Mouse (Mus musculus) limb, embryonic 15.5 days (tissue): Measurements from ENCODE around the gene Tpr. TPM values are rescaled to one million over a fixed set of nuclear protein-coding genes. Genes with fewer than 3 reads are reported as not detected.

Experiments used
- ATAC-seq: fragments of 200-750 bp; cut with Nextera tagmentation; 2 replicates; pipeline ENCODE4 v1.8.0; 2017; ENCODE audit warnings: low read depth, moderate TSS enrichment; ENCODE audit not compliant: insufficient number of reproducible peaks, low FRiP score, low TSS enrichment
- H3K27ac ChIP-seq: fragments of 300-500 bp; sonication (generic); 2 replicates; pipeline ENCODE4 v1.5.1; 2015; ENCODE audit warnings: moderate library complexity, mild to moderate bottlenecking, inconsistent platforms
- H3K27me3 ChIP-seq: fragments of 300-500 bp; sonication (generic); 2 replicates; pipeline ENCODE4 v1.6.1; 2015; ENCODE audit warnings: inconsistent platforms
- H3K36me3 ChIP-seq: fragments of 300-500 bp; sonication (generic); 2 replicates; pipeline ENCODE4 v1.6.1; 2015; ENCODE audit warnings: inconsistent platforms
- H3K4me1 ChIP-seq: fragments of 300-500 bp; sonication (generic); 2 replicates; pipeline ENCODE4 v1.6.1; 2015; ENCODE audit warnings: inconsistent platforms
- H3K4me2 ChIP-seq: fragments of 300-500 bp; sonication (generic); 2 replicates; pipeline ENCODE4 v1.6.1; 2015; ENCODE audit warnings: mild to moderate bottlenecking, inconsistent platforms
- H3K4me3 ChIP-seq: fragments of 300-500 bp; sonication (generic); 2 replicates; pipeline ENCODE4 v1.5.1; 2015; ENCODE audit warnings: mild to moderate bottlenecking, inconsistent platforms
- H3K9ac ChIP-seq: fragments of 300-500 bp; sonication (generic); 2 replicates; pipeline ENCODE4 v1.6.1; 2015; ENCODE audit warnings: inconsistent platforms
- H3K9me3 ChIP-seq: fragments of 300-500 bp; sonication (generic); 2 replicates; pipeline ENCODE4 v1.6.1; 2016; ENCODE audit warnings: inconsistent platforms
- WGBS: fragments of 180-500 bp; shearing (Covaris S2); methylation state at CpG from one replicate; pipeline ENCODE4 v1.1.7; 2015; 5-methylcytosine and 5-hydroxymethylcytosine counted together
- polyA plus RNA-seq: library from polyadenylated mRNA; unstranded; fragments of >200 nt; fragmentation: Nextera tagmentation; extraction: Ambion mirVana; gene quantifications from 2 replicates; pipeline ENCODE4 v1.2.1, GENCODE M21; 2015

Tpr gene
- polyA plus RNA-seq, 1 experiment from 2014 or later = 175 TPM

- no peak for ATAC-seq
- Histone ChIP-seq H3K36me3 (peaks cover 54% of the 10 kb centered on the region), H3K4me2 (no peak overlapping the region), H3K4me1 (no peaks in the 10 kb centered on the region), H3K27me3 (no peaks in the 10 kb centered on the region), H3K27ac (no peak overlapping the region), H3K4me3 (no peak overlapping the region), H3K9ac (no peak overlapping the region), H3K9me3 (no peaks in the 10 kb centered on the region)
- 92% methylated on average over 3 of the region's 3 CpGs for WGBS
These were observed 11.9 kb downstream of the Tpr start for GRCm38 (mm10) chr1:150404555-150404954.

GRCm38 (mm10) chr1:150407285-150407684 is 14.6 kb downstream of the Tpr start:
- Histone ChIP-seq H3K4me3 (no peak overlapping the region), H3K9ac (no peak overlapping the region), H3K27me3 (no peaks in the 10 kb centered on the region), H3K9me3 (no peaks in the 10 kb centered on the region), H3K4me2 (no peak overlapping the region), H3K27ac (no peak overlapping the region), H3K4me1 (no peaks in the 10 kb centered on the region), H3K36me3 (peaks cover 62% of the 10 kb centered on the region)
- whole genome bisulfite sequencing = 81% methylated on average over 9 of the region's 9 CpGs
- ATAC-seq = no peak

DNA sequence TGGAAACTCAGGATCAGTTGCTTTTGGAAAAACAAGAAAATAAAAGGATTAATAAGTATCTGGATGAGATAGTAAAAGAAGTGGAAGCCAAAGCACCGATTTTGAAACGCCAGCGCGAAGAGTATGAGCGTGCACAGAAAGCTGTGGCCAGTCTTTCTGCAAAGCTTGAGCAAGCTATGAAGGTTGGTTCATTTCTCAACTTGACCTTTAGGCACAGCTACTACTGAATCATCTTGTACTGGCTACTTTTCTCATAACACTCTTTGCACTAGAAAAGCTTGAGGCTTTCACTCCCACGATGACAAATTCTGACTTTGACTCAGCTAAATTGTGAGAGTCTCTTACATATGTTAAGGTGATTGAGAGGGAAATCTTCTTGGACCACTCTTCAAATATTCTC is 17.4 kb downstream of the Tpr start:
- Histone ChIP-seq H3K27me3 (no peaks in the 10 kb centered on the region), H3K4me2 (no peak overlapping the region), H3K4me1 (no peaks in the 10 kb centered on the region), H3K9ac (no peak overlapping the region), H3K4me3 (no peak overlapping the region), H3K36me3 (peaks cover 66% of the 10 kb centered on the region), H3K9me3 (no peaks in the 10 kb centered on the region), H3K27ac (no peak overlapping the region)
- 93% methylated on average over 6 of the region's 6 CpGs for WGBS
- no peak for ATAC-seq

DNA sequence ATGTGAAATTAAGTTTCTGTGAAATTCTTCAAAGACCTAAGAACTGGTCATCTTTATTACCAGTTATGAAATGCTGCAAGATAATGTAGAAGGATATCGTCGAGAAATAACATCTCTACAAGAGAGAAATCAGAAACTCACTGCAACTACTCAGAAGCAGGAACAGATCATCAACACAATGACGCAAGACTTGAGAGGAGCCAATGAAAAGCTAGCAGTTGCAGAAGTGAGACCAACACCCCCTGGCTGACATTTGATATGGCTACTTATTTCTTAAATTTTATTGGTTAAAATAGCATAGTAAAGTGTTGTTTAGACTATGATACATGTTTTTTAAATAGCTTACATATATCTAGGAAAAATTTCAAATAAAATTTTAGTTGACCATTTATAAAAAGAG is 23.4 kb downstream of the Tpr start:
- no peak for ATAC-seq
- Histone ChIP-seq H3K9me3 (no peaks in the 10 kb centered on the region), H3K36me3 (peaks cover 69% of the 10 kb centered on the region), H3K4me2 (no peak overlapping the region), H3K4me1 (no peaks in the 10 kb centered on the region), H3K4me3 (no peak overlapping the region), H3K27ac (no peak overlapping the region), H3K9ac (no peak overlapping the region), H3K27me3 (no peaks in the 10 kb centered on the region)
- 94% methylated on average over 3 of the region's 3 CpGs for WGBS

GRCm38 (mm10) chr1:150418426-150418825 is 25.8 kb downstream of the Tpr start:
- WGBS = 95% methylated on average over 4 of the region's 4 CpGs
- no peaks in the 10 kb centered on the region for H3K9me3 ChIP-seq
- no peaks in the 10 kb centered on the region for H3K27me3 ChIP-seq
- peaks cover 72% of the 10 kb centered on the region for H3K36me3 ChIP-seq
- H3K4me3 ChIP-seq = no peak overlapping the region
- H3K4me2 ChIP-seq = no peak overlapping the region
- H3K4me1 ChIP-seq = no peaks in the 10 kb centered on the region
- ATAC-seq = no peak
- H3K27ac ChIP-seq = no peak overlapping the region
- no peak overlapping the region for H3K9ac ChIP-seq

DNA sequence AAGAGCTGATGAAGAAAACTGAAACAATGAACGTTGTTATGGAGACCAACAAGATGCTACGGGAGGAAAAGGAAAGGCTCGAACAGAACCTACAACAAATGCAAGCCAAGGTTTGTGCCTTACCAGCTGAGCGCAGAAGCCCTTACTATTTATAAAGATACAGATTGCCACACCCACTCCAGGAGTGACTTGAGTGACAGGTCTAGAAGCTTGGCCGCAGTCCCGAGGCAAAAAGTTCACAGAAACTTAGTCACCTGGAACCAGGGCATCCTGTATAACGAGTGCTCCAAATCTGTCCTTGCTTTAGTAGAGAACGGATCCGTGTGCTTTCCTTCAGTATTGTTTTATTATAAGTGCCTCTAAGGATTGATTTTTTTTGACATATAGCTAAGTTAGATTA is 33.0 kb downstream of the Tpr start:
- H3K4me2 ChIP-seq = no peak overlapping the region
- H3K9me3 ChIP-seq = no peaks in the 10 kb centered on the region
- H3K27ac ChIP-seq = no peak overlapping the region
- H3K9ac ChIP-seq = no peak overlapping the region
- no peak overlapping the region for H3K4me3 ChIP-seq
- no peaks in the 10 kb centered on the region for H3K4me1 ChIP-seq
- H3K36me3 ChIP-seq = peaks cover 75% of the 10 kb centered on the region
- ATAC-seq = no peak
- no peaks in the 10 kb centered on the region for H3K27me3 ChIP-seq
- 78% methylated on average over 9 of the region's 9 CpGs for WGBS

GRCm38 (mm10) chr1:150426216-150426615 is 33.6 kb downstream of the Tpr start:
- no peak overlapping the region for H3K27ac ChIP-seq
- no peaks in the 10 kb centered on the region for H3K4me1 ChIP-seq

GRCm38 (mm10) chr1:150438641-150439040 is 46.0 kb downstream of the Tpr start:
- 88% methylated on average over 3 of the region's 3 CpGs for WGBS
- ATAC-seq = no peak
- no peak overlapping the region for H3K9ac ChIP-seq
- H3K27me3 ChIP-seq = no peaks in the 10 kb centered on the region
- no peak overlapping the region for H3K4me3 ChIP-seq
- no peaks in the 10 kb centered on the region for H3K4me1 ChIP-seq
- no peaks in the 10 kb centered on the region for H3K9me3 ChIP-seq
- H3K4me2 ChIP-seq = no peak overlapping the region
- peaks cover 67% of the 10 kb centered on the region for H3K36me3 ChIP-seq
- H3K27ac ChIP-seq = no peak overlapping the region

More at GRCm38 (mm10) chr1:150426216-150426615, 33.6 kb downstream of the Tpr start:
- H3K4me2 ChIP-seq = no peak overlapping the region
- peaks cover 78% of the 10 kb centered on the region for H3K36me3 ChIP-seq
- H3K9ac ChIP-seq = no peak overlapping the region
- no peak overlapping the region for H3K4me3 ChIP-seq
- no peaks in the 10 kb centered on the region for H3K9me3 ChIP-seq
- 58% methylated on average over 3 of the region's 3 CpGs for WGBS
- H3K27me3 ChIP-seq = no peaks in the 10 kb centered on the region
- ATAC-seq = no peak

DNA sequence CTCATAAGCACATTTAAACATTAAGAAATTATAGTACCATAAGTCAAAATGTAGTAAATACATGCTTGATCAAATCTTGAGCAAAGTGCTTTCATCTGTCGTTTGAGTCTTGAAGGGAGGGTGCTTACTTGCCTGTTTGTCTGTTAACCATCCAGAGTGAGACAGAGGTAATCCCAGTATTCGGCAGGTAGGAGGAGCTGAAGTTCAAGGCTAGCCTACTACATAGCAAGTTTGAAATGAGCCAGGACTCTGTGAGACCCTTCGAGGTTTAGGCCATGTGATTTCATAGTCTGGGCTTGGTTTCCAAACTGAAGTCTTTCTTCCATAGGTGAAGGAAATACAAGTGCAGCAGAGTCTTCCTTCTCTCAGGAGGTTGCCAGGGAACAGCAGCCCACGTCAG is 49.1 kb downstream of the Tpr start:
- Histone ChIP-seq H3K4me2 (no peak overlapping the region), H3K4me1 (no peaks in the 10 kb centered on the region), H3K9ac (no peak overlapping the region), H3K27me3 (no peaks in the 10 kb centered on the region), H3K9me3 (no peaks in the 10 kb centered on the region), H3K36me3 (peaks cover 68% of the 10 kb centered on the region), H3K4me3 (no peak overlapping the region), H3K27ac (no peak overlapping the region)
- no peak for ATAC-seq
- 57% methylated on average over 4 of the region's 4 CpGs for WGBS

DNA sequence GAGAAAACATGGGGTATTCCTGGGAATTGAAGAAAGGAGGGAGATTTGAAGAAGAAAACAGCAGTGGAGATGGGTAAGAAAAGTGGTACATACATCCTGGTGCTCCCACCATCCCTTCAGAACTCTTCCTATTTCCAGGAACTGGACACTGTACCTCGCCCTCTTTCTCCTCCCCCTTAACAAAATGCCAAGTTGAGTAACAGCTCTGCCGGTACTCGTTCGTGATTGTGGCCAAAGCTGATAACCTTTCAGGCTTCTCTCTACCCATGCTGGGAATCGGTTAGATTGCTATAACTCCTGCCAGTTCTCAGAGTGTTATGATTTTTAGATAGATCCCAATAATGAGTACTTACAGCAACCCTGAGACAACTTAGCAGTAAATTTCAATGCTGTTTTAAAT is 66.3 kb downstream of the Tpr start:
- 81% methylated on average over 5 of the region's 5 CpGs for WGBS
- ATAC-seq = no peak
- Histone ChIP-seq H3K4me1 (no peaks in the 10 kb centered on the region), H3K9ac (no peak overlapping the region), H3K9me3 (no peaks in the 10 kb centered on the region), H3K4me2 (no peak overlapping the region), H3K36me3 (no peaks in the 10 kb centered on the region), H3K27me3 (no peaks in the 10 kb centered on the region), H3K27ac (no peak overlapping the region), H3K4me3 (no peak overlapping the region)

- Histone ChIP-seq H3K4me3 (no peak overlapping the region), H3K4me2 (no peak overlapping the region), H3K9ac (no peak overlapping the region), H3K27ac (no peak overlapping the region), H3K27me3 (no peaks in the 10 kb centered on the region), H3K36me3 (no peaks in the 10 kb centered on the region), H3K9me3 (no peaks in the 10 kb centered on the region), H3K4me1 (no peaks in the 10 kb centered on the region)
- no peak for ATAC-seq
- 69% methylated on average over 3 of the region's 3 CpGs for WGBS
These were observed 67.0 kb downstream of the Tpr start for GRCm38 (mm10) chr1:150459599-150459998.

GRCm38 (mm10) chr1:150460595-150460994 is 68.0 kb downstream of the Tpr start:
- no peaks in the 10 kb centered on the region for H3K9me3 ChIP-seq
- 65% methylated on average over 7 of the region's 7 CpGs for WGBS
- H3K27ac ChIP-seq = no peak overlapping the region
- no peaks in the 10 kb centered on the region for H3K36me3 ChIP-seq
- H3K27me3 ChIP-seq = no peaks in the 10 kb centered on the region
- H3K4me2 ChIP-seq = no peak overlapping the region
- no peak overlapping the region for H3K9ac ChIP-seq
- no peaks in the 10 kb centered on the region for H3K4me1 ChIP-seq
- no peak for ATAC-seq
- no peak overlapping the region for H3K4me3 ChIP-seq

DNA sequence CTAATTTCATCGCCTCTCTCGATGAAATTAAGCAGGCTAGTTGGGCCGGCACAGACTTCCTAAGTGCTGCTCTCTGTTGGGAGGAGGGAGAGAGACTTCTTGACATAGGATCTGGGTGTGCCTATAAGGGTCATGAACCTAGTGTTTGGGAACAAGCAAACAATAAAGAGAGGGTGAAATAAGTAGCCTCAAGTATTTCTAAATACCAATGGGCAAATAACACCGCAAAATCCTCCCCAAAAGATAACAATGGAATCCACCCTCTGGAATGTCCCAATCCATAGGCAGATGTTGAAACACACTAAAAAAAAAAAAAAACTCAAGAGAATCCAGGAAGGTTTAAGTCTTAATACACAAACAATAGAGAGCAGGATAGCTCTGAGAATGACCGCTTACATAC is 70.4 kb downstream of the Tpr start:
- H3K27me3 ChIP-seq = no peaks in the 10 kb centered on the region
- no peaks in the 10 kb centered on the region for H3K4me1 ChIP-seq
- H3K4me2 ChIP-seq = no peak overlapping the region
- no peaks in the 10 kb centered on the region for H3K36me3 ChIP-seq
- H3K9ac ChIP-seq = no peak overlapping the region
- no peaks in the 10 kb centered on the region for H3K9me3 ChIP-seq
- H3K4me3 ChIP-seq = no peak overlapping the region
- 76% methylated on average over 5 of the region's 5 CpGs for WGBS
- no peak for ATAC-seq
- H3K27ac ChIP-seq = no peak overlapping the region
